Mouse (Mus musculus) pancreas, adult 10 weeks (tissue): ENCODE data around the gene Zfp287. TPM values are rescaled to one million over a fixed set of nuclear protein-coding genes. Genes with fewer than 3 reads are reported as not detected.

Experiments used
- polyA plus RNA-seq: library from polyadenylated mRNA; stranded (reverse); fragments of 350-450 nt; fragmentation: Illumina TruSeq; extraction: RNeasy Lipid Tissue Mini Kit (QIAGEN cat#74804); gene quantifications from one replicate; pipeline ENCODE4 v1.2.3, GENCODE M21; 2015; ENCODE audit warnings: low read depth, low replicate concordance; ENCODE audit not compliant: insufficient read depth

Gene Zfp287
- polyA plus RNA-seq, result 2.0 TPM

GRCm38 (mm10) chr11:62731311-62732021 is at the start of gene Zfp287:
TSS of gene Zfp287 (minus strand) at chr11:62731905.

GRCm38 (mm10) chr11:62752780-62753179 is 21.1 kb upstream of the Zfp287 start, which contains the start of gene Gm10428:
TSS of gene Gm10428 (plus strand) at chr11:62753100.

Other genes with a start within 250 kb of the Zfp287 start
- gene Cenpv, start 192.6 kb downstream of the Zfp287 start, polyA plus RNA-seq, result 15.5 TPM
- gene Ubb, start 180.7 kb downstream of the Zfp287 start, polyA plus RNA-seq, result 305 TPM
- 1.1 TPM for gene Trpv2, start 157.4 kb downstream of the Zfp287 start, polyA plus RNA-seq
- gene Lrrc75a, start 83.4 kb downstream of the Zfp287 start, polyA plus RNA-seq, result 2.2 TPM
- 4.5 TPM for gene Mmgt2, start 83.2 kb downstream of the Zfp287 start, polyA plus RNA-seq
- not detected for gene Gm10428, start 21.2 kb upstream of the Zfp287 start, polyA plus RNA-seq
- gene Zfp286, start 57.6 kb upstream of the Zfp287 start, polyA plus RNA-seq, result 1.0 TPM
- 4.9 TPM for gene Trim16, start 88.3 kb upstream of the Zfp287 start, polyA plus RNA-seq
- 0.41 TPM for gene Fbxw10, start 115.2 kb upstream of the Zfp287 start, polyA plus RNA-seq
- 10.3 TPM for gene Tvp23b, start 147.6 kb upstream of the Zfp287 start, polyA plus RNA-seq
- gene Cdrt4, start 219.3 kb upstream of the Zfp287 start, polyA plus RNA-seq, result not detected